Mouse (Mus musculus): ENCODE measurements around the gene P2ry12. TPM values are rescaled to one million over a fixed set of nuclear protein-coding genes. Genes with fewer than 3 reads are reported as not detected.

Gene P2ry12
- polyA plus RNA-seq, 1 experiment = 16.1 TPM

DNA sequence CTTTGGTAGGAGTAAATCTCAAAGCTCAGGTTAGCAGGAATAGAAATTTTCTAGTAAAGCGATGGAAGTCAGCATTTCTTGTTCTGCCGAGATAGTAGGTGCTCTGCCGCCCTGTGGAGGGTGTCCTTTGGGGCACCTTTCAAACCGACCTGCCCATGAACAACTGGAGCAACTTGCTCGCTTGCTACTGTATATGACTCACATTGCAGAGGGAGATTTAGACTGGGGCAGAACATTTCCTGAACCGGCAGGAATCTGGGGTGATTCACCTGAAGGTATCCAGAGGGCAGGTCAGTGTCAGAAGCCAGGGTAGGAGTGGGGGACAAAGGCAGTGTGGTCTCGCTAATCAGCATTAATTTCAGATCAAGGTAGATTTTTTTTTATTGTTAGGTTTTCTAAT, 67.7 kb downstream of the P2ry12 start, which contains the start of gene Gpr87:
Gpr87 (minus strand) TSS at position 167 of the 400 bp plus-strand sequence.
- no peak within 1 kb of the TSS for H3K4me3 ChIP-seq (replicated peaks; ENCODE audit: insufficient read depth, low read depth, low read length)
- no peak for DNase-seq
- H3K27me3 ChIP-seq (ENCODE audit: control insufficient read depth, insufficient read depth, low read length) = no peaks in the 10 kb centered on the region
- TF ChIP-seq POLR2A (IDR thresholded peaks at IDR 0.05; ENCODE audit: borderline replicate concordance, insufficient read depth, low read length) (no peak), CTCF (IDR thresholded peaks at IDR 0.05; ENCODE audit: borderline replicate concordance, insufficient read depth, low read depth, low read length) (no peak)
- WGBS = 92% methylated on average over 7 of the region's 7 CpGs
- no peak within 1 kb of the TSS for H3K27ac ChIP-seq (ENCODE audit: insufficient read depth, low read length)
- H3K4me1 ChIP-seq (ENCODE audit: control insufficient read depth, insufficient read depth, low read length) = peaks cover 5% of the 10 kb centered on the region

DNA sequence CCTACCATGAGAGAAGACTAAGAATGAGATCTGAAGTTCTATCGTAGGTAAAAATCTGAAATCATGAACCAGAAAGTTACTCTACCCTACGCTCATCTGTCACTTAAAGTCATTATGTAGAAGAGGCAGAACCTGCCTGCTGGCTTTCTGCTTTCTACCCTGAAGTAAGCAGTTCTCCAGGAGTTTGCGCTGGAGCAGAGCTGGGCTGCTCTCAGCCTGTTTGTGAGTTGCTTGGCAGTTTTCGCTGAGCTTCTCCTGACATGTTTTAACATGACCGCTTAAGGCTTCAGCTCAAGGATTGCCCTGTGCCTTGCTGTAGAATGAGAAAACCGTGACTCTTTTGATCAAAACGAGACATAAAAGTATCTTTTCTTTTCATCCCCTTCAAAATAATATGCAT, 68.6 kb downstream of the P2ry12 start:
- Histone ChIP-seq H3K4me3 (replicated peaks; ENCODE audit: insufficient read depth, low read depth, low read length) (no peak overlapping the region), H3K27me3 (ENCODE audit: control insufficient read depth, insufficient read depth, low read length) (no peaks in the 10 kb centered on the region), H3K27ac (ENCODE audit: insufficient read depth, low read length) (no peak overlapping the region), H3K4me1 (ENCODE audit: control insufficient read depth, insufficient read depth, low read length) (peaks cover 5% of the 10 kb centered on the region)
- no peak for DNase-seq
- 92% methylated on average over 7 of the region's 7 CpGs for WGBS
- TF ChIP-seq POLR2A (IDR thresholded peaks at IDR 0.05; ENCODE audit: borderline replicate concordance, insufficient read depth, low read length) (no peak), CTCF (IDR thresholded peaks at IDR 0.05; ENCODE audit: borderline replicate concordance, insufficient read depth, low read depth, low read length) (no peak)

DNA sequence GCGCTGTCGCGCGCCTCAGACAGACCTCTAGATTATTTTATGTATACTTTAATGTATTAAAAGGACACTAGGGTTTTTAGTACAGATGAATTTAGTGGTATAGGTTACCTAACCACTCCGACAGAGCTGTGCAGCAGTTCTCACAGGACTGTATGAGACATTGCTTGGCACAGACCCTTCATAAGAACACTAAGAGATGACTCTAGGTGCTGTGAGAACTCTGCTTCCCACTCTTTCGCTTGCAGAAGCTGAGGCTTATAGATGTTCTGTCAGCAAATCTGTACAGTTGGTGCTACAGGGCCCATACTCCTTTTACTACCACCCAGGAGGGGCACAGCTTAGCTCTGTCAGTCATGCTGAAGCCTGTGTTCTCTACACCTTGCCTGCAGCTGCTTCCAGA, 71.0 kb downstream of the P2ry12 start:
- no peak overlapping the region for H3K4me3 ChIP-seq (replicated peaks; ENCODE audit: insufficient read depth, low read depth, low read length)
- no peak for TF ChIP-seq POLR2A (IDR thresholded peaks at IDR 0.05; ENCODE audit: borderline replicate concordance, insufficient read depth, low read length)
- TF ChIP-seq CTCF (IDR thresholded peaks at IDR 0.05; ENCODE audit: borderline replicate concordance, insufficient read depth, low read depth, low read length) = no peak
- no peaks in the 10 kb centered on the region for H3K4me1 ChIP-seq (ENCODE audit: control insufficient read depth, insufficient read depth, low read length)
- WGBS = 97% methylated on average over 6 of the region's 6 CpGs
- no peaks in the 10 kb centered on the region for H3K27me3 ChIP-seq (ENCODE audit: control insufficient read depth, insufficient read depth, low read length)
- no peak overlapping the region for H3K27ac ChIP-seq (ENCODE audit: insufficient read depth, low read length)
- no peak for DNase-seq

DNA sequence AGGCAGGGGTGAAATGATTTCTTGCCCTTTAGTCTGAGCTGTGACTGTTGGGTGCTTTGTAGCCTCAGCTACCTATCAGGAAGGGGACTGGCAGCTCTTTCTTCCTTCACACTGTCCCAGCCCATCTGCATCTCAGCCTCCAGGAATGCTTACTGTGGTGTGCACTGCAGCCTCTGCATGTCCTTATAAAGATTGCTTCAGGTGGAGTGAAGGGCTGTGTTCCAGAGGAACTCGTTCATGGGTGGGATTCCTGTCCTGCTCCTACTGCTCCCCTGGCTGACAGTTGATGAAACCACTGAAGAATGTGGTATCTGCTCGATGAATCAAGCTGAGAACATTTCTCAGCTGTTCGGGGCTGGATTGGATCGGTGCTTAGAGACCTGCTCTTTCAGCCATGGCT, 75.3 kb downstream of the P2ry12 start:
- no peak for TF ChIP-seq POLR2A (IDR thresholded peaks at IDR 0.05; ENCODE audit: borderline replicate concordance, insufficient read depth, low read length)
- TF ChIP-seq CTCF (IDR thresholded peaks at IDR 0.05; ENCODE audit: borderline replicate concordance, insufficient read depth, low read depth, low read length) = no peak
- Histone ChIP-seq H3K27me3 (ENCODE audit: control insufficient read depth, insufficient read depth, low read length) (no peaks in the 10 kb centered on the region), H3K4me3 (replicated peaks; ENCODE audit: insufficient read depth, low read depth, low read length) (no peak overlapping the region), H3K27ac (ENCODE audit: insufficient read depth, low read length) (no peak overlapping the region), H3K4me1 (ENCODE audit: control insufficient read depth, insufficient read depth, low read length) (no peaks in the 10 kb centered on the region)
- DNase-seq = no peak
- WGBS = 79% methylated on average over 4 of the region's 4 CpGs

DNA sequence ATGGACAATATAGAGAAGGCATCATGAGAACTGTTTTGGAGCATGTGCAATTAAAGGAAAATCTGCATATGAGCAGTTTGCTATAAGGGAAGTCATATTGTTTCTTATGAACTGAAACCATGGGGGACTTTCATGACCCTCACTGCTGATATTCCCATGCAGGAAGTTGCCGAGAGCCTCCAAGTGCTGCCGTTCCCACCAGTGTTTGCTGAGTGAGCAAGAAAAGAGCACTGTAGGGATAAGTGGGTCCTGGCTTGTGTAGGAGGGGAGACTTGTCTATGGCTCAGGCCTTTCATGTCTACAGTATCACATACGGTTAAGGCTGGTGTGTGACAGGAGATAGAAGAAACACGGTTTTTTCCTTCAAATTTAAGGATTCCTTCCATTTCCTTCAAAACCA, 77.0 kb downstream of the P2ry12 start:
- 95% methylated on average over 4 of the region's 4 CpGs for WGBS

DNA sequence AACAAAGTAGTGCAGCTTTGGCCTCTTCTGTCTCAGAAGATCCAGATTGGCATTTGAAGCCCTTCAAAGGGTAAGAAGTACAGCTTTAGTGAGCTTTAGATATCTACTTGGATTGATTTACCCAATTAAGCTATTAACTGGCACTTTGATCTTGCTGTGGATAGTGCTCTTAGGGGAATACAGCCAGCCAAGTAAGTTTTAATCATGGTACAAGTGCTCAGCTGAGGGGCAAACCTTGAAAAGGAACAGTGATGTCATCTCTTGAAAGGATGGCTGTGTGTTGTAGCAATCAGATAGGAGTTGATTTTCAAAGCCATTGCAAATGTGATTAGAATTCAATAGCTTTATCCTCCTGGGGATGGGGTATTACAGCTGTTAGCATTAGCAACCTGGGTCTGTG, 80.5 kb downstream of the P2ry12 start:
- no peaks in the 10 kb centered on the region for H3K27me3 ChIP-seq (ENCODE audit: control insufficient read depth, insufficient read depth, low read length)
- no peak overlapping the region for H3K27ac ChIP-seq (ENCODE audit: insufficient read depth, low read length)
- H3K4me1 ChIP-seq (ENCODE audit: control insufficient read depth, insufficient read depth, low read length) = peaks cover 13% of the 10 kb centered on the region
- H3K4me3 ChIP-seq (replicated peaks; ENCODE audit: insufficient read depth, low read depth, low read length) = no peak overlapping the region
- DNase-seq = no peak
- TF ChIP-seq POLR2A (IDR thresholded peaks at IDR 0.05; ENCODE audit: borderline replicate concordance, insufficient read depth, low read length) = no peak
- TF ChIP-seq CTCF (IDR thresholded peaks at IDR 0.05; ENCODE audit: borderline replicate concordance, insufficient read depth, low read depth, low read length) = no peak

More for the DNA sequence above, 77.0 kb downstream of the P2ry12 start:
- peaks cover 4% of the 10 kb centered on the region for H3K4me1 ChIP-seq (ENCODE audit: control insufficient read depth, insufficient read depth, low read length)
- DNase-seq = no peak
- H3K4me3 ChIP-seq (replicated peaks; ENCODE audit: insufficient read depth, low read depth, low read length) = no peak overlapping the region
- TF ChIP-seq POLR2A (IDR thresholded peaks at IDR 0.05; ENCODE audit: borderline replicate concordance, insufficient read depth, low read length) = no peak
- TF ChIP-seq CTCF (IDR thresholded peaks at IDR 0.05; ENCODE audit: borderline replicate concordance, insufficient read depth, low read depth, low read length) = no peak
- no peak overlapping the region for H3K27ac ChIP-seq (ENCODE audit: insufficient read depth, low read length)
- no peaks in the 10 kb centered on the region for H3K27me3 ChIP-seq (ENCODE audit: control insufficient read depth, insufficient read depth, low read length)

DNA sequence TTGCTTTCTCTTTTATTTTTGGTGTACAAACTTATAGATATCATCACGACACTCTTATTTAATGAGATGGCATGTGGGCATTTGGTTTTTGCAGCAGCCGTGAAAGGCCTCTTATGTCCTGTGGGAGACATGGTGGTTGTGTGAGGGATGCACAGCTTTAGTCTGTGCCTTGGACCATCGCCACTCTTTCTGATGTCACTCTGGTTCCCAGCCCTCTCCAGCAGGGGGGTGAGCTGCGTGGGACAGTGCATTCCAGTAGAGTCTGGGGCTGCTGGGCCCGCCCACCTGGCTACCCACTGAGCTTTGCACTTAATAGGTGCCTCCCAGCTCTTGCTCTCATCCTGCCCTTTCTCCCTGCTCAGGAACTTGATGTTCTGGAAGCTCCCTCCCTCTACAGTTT, 81.5 kb downstream of the P2ry12 start:
- peak in 1 of 2 experiments; percentile 57 for DNase-seq
- TF ChIP-seq POLR2A (IDR thresholded peaks at IDR 0.05; ENCODE audit: borderline replicate concordance, insufficient read depth, low read length) (no peak), CTCF (IDR thresholded peaks at IDR 0.05; ENCODE audit: borderline replicate concordance, insufficient read depth, low read depth, low read length) (no peak)
- no peak overlapping the region for H3K27ac ChIP-seq (ENCODE audit: insufficient read depth, low read length)
- H3K4me3 ChIP-seq (replicated peaks; ENCODE audit: insufficient read depth, low read depth, low read length) = no peak overlapping the region
- 52% methylated on average over 5 of the region's 5 CpGs for WGBS
- H3K27me3 ChIP-seq (ENCODE audit: control insufficient read depth, insufficient read depth, low read length) = no peaks in the 10 kb centered on the region
- H3K4me1 ChIP-seq (ENCODE audit: control insufficient read depth, insufficient read depth, low read length) = peaks cover 17% of the 10 kb centered on the region

DNA sequence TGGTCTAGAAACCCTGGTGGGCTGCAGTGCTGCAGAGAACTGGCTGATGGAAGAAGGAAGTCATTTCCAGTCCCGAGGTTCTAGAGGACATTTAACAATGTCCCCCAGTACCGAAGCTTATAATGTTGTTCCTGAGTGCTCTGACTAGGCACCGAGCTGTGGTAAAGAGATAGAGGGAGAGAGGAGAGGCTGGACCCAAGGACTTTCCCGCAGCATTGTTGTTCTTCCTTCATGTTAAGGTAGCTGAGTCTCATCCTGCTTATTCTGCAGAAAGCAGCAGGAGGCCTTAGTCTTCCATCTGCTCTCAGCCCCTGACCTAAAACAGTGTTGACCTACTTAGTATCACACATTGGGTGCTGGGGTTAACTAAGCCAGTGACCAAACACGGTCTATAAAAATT, 85.8 kb downstream of the P2ry12 start:
- Histone ChIP-seq H3K4me3 (replicated peaks; ENCODE audit: insufficient read depth, low read depth, low read length) (no peak overlapping the region), H3K4me1 (ENCODE audit: control insufficient read depth, insufficient read depth, low read length) (peaks cover 20% of the 10 kb centered on the region), H3K27ac (ENCODE audit: insufficient read depth, low read length) (peak overlapping the region; percentile 94), H3K27me3 (ENCODE audit: control insufficient read depth, insufficient read depth, low read length) (no peaks in the 10 kb centered on the region)
- TF ChIP-seq POLR2A (IDR thresholded peaks at IDR 0.05; ENCODE audit: borderline replicate concordance, insufficient read depth, low read length) (peak; percentile 34; the same call in 1 of the 2 replicates), CTCF (IDR thresholded peaks at IDR 0.05; ENCODE audit: borderline replicate concordance, insufficient read depth, low read depth, low read length) (no peak)
- WGBS = 14% methylated on average over 5 of the region's 5 CpGs
- peak; percentile 80 to 89 for DNase-seq

All from cerebellum, adult 2 months (tissue).